Mouse (Mus musculus): ENCODE measurements around the gene Tbc1d23. TPM values are rescaled to one million over a fixed set of nuclear protein-coding genes. Genes with fewer than 3 reads are reported as not detected.
A peak's percentile ranks its signal among the peaks of the same experiment; 100 is the strongest.
"Not testable (repeated sequence)": the region's sequence is repeated elsewhere in the genome, so short reads cannot be mapped to it uniquely, and the experiment has no call there.

Gene Tbc1d23
- polyA plus RNA-seq, 1 experiment from 2014 or later = 20.5 TPM

DNA sequence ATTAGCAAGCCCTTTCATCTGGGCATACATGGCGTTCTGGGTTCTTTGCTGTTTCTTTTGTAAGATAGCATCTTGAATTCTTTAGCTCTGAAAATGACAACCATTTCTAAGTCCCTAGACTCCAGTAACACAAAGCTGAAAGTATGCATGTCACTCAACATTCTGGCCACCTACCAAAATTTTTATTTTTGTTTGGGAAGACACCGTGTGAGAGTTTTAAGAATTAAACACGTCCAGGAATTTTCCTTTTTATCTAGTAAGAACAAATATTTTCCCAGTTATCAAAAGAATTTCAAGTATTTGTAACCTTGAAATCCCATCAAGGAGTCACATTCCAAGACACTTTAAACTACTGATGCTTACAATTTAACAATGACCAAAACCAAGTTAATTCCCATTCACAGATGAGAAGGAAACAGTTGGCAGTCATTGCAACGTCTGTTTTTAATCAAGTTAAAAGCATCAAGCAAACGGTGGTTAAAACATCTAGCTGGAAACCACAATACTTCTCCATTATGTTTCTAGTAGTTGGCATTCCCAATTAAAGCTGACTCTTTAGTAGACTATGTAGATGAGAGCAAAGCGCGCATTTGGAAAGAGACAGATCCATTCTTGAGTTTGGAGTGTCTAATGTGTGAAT, 4.7 kb upstream of the Tbc1d23 start:
- H3K27me3 ChIP-seq (ENCODE audit: control insufficient read depth, insufficient read depth, low read length) = no peaks in the 10 kb centered on the region
- no peak overlapping the region for H3K4me3 ChIP-seq (ENCODE audit: low read depth, low read length)
- WGBS (ENCODE audit: insufficient replicate concordance) = 51% methylated on average over 7 of the region's 7 CpGs
- no peak overlapping the region for H3K9ac ChIP-seq (ENCODE audit: low read depth, low read length)
- H3K9me3 ChIP-seq (replicated peaks; ENCODE audit: control insufficient read depth, low read length) = no peaks in the 10 kb centered on the region
- H3K27ac ChIP-seq (ENCODE audit: low read depth, low read length) = no peak overlapping the region
- no peaks in the 10 kb centered on the region for H3K36me3 ChIP-seq (ENCODE audit: control insufficient read depth, insufficient read depth, low read length)
- ATAC-seq (replicated peaks; ENCODE audit: insufficient number of reproducible peaks, low FRiP score, low TSS enrichment) = no peak
- 0 out of 2 replicates have a peak, but pooled peaks cover 3% of the 10 kb centered on the region for H3K4me1 ChIP-seq (ENCODE audit: control insufficient read depth, insufficient read depth, low read length)
- no peak overlapping the region for H3K4me2 ChIP-seq

DNA sequence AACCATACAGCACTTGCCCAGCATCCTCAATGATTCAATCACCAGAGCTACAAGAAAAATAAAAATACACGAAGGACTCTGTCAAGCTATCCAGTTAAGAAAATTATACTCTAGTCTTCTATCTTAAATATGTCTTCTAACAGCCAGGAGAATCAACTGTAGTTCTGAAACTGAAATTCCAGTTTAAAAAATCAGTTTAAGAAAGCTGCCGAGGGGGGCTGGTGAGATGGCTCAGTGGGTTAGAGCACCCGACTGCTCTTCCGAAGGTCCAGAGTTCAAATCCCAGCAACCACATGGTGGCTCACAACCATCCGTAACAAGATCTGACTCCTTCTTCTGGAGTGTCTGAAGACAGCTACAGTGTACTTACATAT, 620 bp upstream of the Tbc1d23 start:
- not testable (repeated sequence) for H3K9me3 ChIP-seq (replicated peaks; ENCODE audit: control insufficient read depth, low read length); H3K9ac ChIP-seq (ENCODE audit: low read depth, low read length); H3K36me3 ChIP-seq (ENCODE audit: control insufficient read depth, insufficient read depth, low read length); H3K27ac ChIP-seq (ENCODE audit: low read depth, low read length); ATAC-seq (replicated peaks; ENCODE audit: insufficient number of reproducible peaks, low FRiP score, low TSS enrichment); H3K27me3 ChIP-seq (ENCODE audit: control insufficient read depth, insufficient read depth, low read length)
- peak overlapping the region; percentile 66 for H3K4me2 ChIP-seq
- H3K4me3 ChIP-seq (ENCODE audit: low read depth, low read length) = peak overlapping the region; percentile 68
- 58% methylated on average over 4 of the region's 5 CpGs for WGBS (ENCODE audit: insufficient replicate concordance)
- peaks cover 10% of the 10 kb centered on the region; the same call in 1 of the 2 replicates for H3K4me1 ChIP-seq (ENCODE audit: control insufficient read depth, insufficient read depth, low read length)

DNA sequence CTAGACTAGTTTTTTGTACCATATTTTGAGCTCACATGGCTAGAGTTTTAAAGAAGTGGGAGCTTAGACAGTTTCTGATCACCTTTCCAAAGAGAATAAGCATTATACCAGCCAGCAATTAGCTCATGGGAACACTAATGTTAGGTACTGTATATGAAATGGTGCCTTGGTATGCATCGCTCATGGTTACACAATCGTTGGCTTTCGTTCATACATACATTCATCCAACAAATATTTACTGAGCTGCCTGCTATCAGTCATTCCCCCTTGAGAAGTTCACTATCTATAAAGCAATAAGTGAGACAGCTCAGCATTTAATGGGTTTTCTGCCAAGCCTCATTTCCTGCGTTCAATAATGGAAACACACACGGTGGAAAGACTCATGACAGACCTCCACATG, 4.9 kb downstream of the Tbc1d23 start:
- no peak overlapping the region for H3K4me2 ChIP-seq
- no peak overlapping the region for H3K27ac ChIP-seq (ENCODE audit: low read depth, low read length)
- H3K36me3 ChIP-seq (ENCODE audit: control insufficient read depth, insufficient read depth, low read length) = no peaks in the 10 kb centered on the region
- H3K9me3 ChIP-seq (replicated peaks; ENCODE audit: control insufficient read depth, low read length) = no peaks in the 10 kb centered on the region
- H3K9ac ChIP-seq (ENCODE audit: low read depth, low read length) = no peak overlapping the region
- 82% methylated on average over 5 of the region's 5 CpGs for WGBS (ENCODE audit: insufficient replicate concordance)
- peaks cover 7% of the 10 kb centered on the region; the same call in 1 of the 2 replicates for H3K4me1 ChIP-seq (ENCODE audit: control insufficient read depth, insufficient read depth, low read length)
- no peak for ATAC-seq (replicated peaks; ENCODE audit: insufficient number of reproducible peaks, low FRiP score, low TSS enrichment)
- no peaks in the 10 kb centered on the region for H3K27me3 ChIP-seq (ENCODE audit: control insufficient read depth, insufficient read depth, low read length)
- no peak overlapping the region for H3K4me3 ChIP-seq (ENCODE audit: low read depth, low read length)

DNA sequence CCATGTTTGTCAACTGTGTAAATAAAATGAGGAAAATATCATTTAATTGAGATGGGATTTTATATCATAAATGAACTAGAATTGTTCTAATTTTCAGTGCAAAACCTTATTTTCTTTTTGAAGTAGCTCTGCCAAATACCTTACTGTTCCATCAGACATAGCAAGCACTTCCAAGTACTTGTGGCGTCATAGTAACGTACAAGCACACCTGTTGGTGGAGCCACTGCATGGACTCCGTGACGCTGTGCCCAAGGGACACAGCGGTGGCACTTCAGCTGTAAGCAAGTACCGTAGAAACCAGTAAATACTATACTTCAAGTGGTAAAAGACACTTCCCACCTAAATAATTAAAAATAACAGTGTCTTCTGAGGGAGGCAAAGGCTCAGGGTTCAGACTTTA, 10.9 kb downstream of the Tbc1d23 start:
- Histone ChIP-seq H3K36me3 (ENCODE audit: control insufficient read depth, insufficient read depth, low read length) (no peaks in the 10 kb centered on the region), H3K9me3 (replicated peaks; ENCODE audit: control insufficient read depth, low read length) (no peaks in the 10 kb centered on the region)

DNA sequence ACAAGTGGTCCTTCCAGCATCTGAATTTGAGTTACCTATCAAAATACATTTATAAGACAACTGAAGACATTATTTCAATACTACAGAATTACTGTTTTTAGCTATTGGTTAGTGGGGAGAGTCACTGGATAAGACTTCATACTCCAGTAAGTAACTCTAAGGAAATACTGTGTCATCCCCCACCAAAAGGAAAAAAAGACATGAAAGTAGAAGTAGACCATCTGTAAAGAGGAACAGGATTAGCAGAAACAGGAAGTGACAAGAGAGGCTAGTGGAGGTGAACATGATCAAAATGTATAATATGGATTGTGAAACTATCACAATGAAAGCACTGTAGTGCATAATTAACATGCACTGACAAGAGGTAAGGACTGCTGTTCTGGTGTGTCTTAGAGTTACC, 15.3 kb downstream of the Tbc1d23 start:
- no peak overlapping the region for H3K4me2 ChIP-seq
- no peaks in the 10 kb centered on the region for H3K9me3 ChIP-seq (replicated peaks; ENCODE audit: control insufficient read depth, low read length)
- no peaks in the 10 kb centered on the region for H3K27me3 ChIP-seq (ENCODE audit: control insufficient read depth, insufficient read depth, low read length)
- H3K4me1 ChIP-seq (ENCODE audit: control insufficient read depth, insufficient read depth, low read length) = no peaks in the 10 kb centered on the region
- no peaks in the 10 kb centered on the region for H3K36me3 ChIP-seq (ENCODE audit: control insufficient read depth, insufficient read depth, low read length)
- H3K9ac ChIP-seq (ENCODE audit: low read depth, low read length) = no peak overlapping the region
- no peak overlapping the region for H3K27ac ChIP-seq (ENCODE audit: low read depth, low read length)
- H3K4me3 ChIP-seq (ENCODE audit: low read depth, low read length) = no peak overlapping the region
- no peak for ATAC-seq (replicated peaks; ENCODE audit: insufficient number of reproducible peaks, low FRiP score, low TSS enrichment)

More for the DNA sequence above, 10.9 kb downstream of the Tbc1d23 start:
- no peak overlapping the region for H3K27ac ChIP-seq (ENCODE audit: low read depth, low read length)
- no peaks in the 10 kb centered on the region for H3K4me1 ChIP-seq (ENCODE audit: control insufficient read depth, insufficient read depth, low read length)
- H3K4me2 ChIP-seq = no peak overlapping the region
- no peak overlapping the region for H3K4me3 ChIP-seq (ENCODE audit: low read depth, low read length)
- H3K27me3 ChIP-seq (ENCODE audit: control insufficient read depth, insufficient read depth, low read length) = no peaks in the 10 kb centered on the region
- H3K9ac ChIP-seq (ENCODE audit: low read depth, low read length) = no peak overlapping the region
- ATAC-seq (replicated peaks; ENCODE audit: insufficient number of reproducible peaks, low FRiP score, low TSS enrichment) = no peak
- WGBS (ENCODE audit: insufficient replicate concordance) = 95% methylated on average over 6 of the region's 6 CpGs

DNA sequence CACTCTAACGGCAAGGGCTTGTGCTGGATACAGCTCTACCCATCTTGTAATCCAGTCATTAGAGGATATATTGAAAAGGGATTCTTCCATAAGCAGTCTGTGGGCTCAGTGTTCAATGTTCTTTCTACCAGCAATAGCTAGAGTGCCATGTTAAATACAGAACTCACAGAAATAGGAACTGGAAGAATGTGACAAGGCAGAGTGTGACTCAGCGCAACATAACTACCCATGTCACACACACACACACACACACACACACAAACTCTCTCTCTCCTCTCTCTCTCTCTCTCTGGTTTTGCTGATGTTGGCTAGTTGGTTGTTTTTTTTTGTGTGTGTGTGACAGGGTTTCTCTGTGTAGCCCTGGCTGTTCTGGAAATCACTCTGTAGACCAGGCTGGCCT, 20.3 kb downstream of the Tbc1d23 start:
- peaks cover 4% of the 10 kb centered on the region; the same call in 1 of the 2 replicates for H3K36me3 ChIP-seq (ENCODE audit: control insufficient read depth, insufficient read depth, low read length)
- H3K9me3 ChIP-seq (replicated peaks; ENCODE audit: control insufficient read depth, low read length) = no peaks in the 10 kb centered on the region
- H3K4me1 ChIP-seq (ENCODE audit: control insufficient read depth, insufficient read depth, low read length) = 0 out of 2 replicates have a peak, but pooled peaks cover 5% of the 10 kb centered on the region
- no peak overlapping the region for H3K4me3 ChIP-seq (ENCODE audit: low read depth, low read length)
- no peak overlapping the region for H3K4me2 ChIP-seq
- no peak overlapping the region for H3K9ac ChIP-seq (ENCODE audit: low read depth, low read length)
- H3K27ac ChIP-seq (ENCODE audit: low read depth, low read length) = no peak overlapping the region
- 84% methylated on average over 2 of the region's 2 CpGs for WGBS (ENCODE audit: insufficient replicate concordance)
- ATAC-seq (replicated peaks; ENCODE audit: insufficient number of reproducible peaks, low FRiP score, low TSS enrichment) = no peak
- H3K27me3 ChIP-seq (ENCODE audit: control insufficient read depth, insufficient read depth, low read length) = no peaks in the 10 kb centered on the region

DNA sequence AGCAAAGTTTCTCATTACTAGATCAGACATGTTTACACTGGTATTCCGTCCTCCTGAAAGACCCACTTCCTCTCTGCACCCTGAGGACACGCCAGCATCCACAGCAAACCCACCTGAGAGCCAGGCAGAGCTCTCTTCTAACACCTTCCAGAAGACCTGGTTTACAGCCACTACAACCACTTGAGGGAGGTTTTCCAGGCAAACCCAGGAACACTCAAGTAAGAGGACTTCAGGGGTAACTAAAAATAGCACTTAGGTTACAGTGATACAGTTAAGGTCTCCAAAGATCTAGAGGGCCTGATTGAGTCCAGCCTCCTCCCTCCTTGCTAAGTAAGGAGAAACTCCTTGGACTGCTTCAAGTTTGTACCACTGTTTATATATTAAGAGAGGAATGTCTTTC, 23.0 kb downstream of the Tbc1d23 start:
- H3K9ac ChIP-seq (ENCODE audit: low read depth, low read length) = no peak overlapping the region

DNA sequence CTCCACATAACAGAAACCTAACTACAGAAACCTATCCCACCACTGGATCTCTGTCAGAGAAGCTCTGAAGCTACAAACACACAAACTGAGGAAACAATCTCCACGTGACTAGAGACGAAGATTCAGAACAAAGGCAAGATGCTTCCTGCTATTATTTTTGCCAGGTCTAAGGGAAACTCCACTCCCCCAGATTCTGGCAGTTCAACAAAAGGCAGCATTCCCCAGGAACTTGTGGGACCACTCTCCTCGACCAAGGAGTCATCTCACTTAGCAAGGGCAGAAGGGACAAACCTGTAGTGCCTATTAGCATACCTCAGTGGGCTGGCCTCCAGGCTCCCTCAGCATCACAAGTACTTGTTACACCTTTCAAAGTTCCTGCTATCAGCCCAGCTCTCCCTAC, 34.0 kb downstream of the Tbc1d23 start:
- Histone ChIP-seq H3K36me3 (ENCODE audit: control insufficient read depth, insufficient read depth, low read length) (peaks cover 4% of the 10 kb centered on the region; the same call in 1 of the 2 replicates), H3K27ac (ENCODE audit: low read depth, low read length) (no peak overlapping the region), H3K4me3 (ENCODE audit: low read depth, low read length) (no peak overlapping the region), H3K4me1 (ENCODE audit: control insufficient read depth, insufficient read depth, low read length) (no peaks in the 10 kb centered on the region), H3K27me3 (ENCODE audit: control insufficient read depth, insufficient read depth, low read length) (no peaks in the 10 kb centered on the region), H3K4me2 (no peak overlapping the region), H3K9me3 (replicated peaks; ENCODE audit: control insufficient read depth, low read length) (no peaks in the 10 kb centered on the region), H3K9ac (ENCODE audit: low read depth, low read length) (no peak overlapping the region)
- ATAC-seq (replicated peaks; ENCODE audit: insufficient number of reproducible peaks, low FRiP score, low TSS enrichment) = no peak
- WGBS (ENCODE audit: insufficient replicate concordance) = 70% methylated on average over 3 of the region's 3 CpGs

More for the DNA sequence above, 23.0 kb downstream of the Tbc1d23 start:
- H3K9me3 ChIP-seq (replicated peaks; ENCODE audit: control insufficient read depth, low read length) = no peaks in the 10 kb centered on the region
- H3K4me1 ChIP-seq (ENCODE audit: control insufficient read depth, insufficient read depth, low read length) = 0 out of 2 replicates have a peak, but pooled peaks cover 5% of the 10 kb centered on the region
- H3K4me2 ChIP-seq = no peak overlapping the region
- peaks cover 4% of the 10 kb centered on the region; the same call in 1 of the 2 replicates for H3K36me3 ChIP-seq (ENCODE audit: control insufficient read depth, insufficient read depth, low read length)
- H3K27ac ChIP-seq (ENCODE audit: low read depth, low read length) = no peak overlapping the region
- H3K27me3 ChIP-seq (ENCODE audit: control insufficient read depth, insufficient read depth, low read length) = no peaks in the 10 kb centered on the region
- 57% methylated on average over 2 of the region's 2 CpGs for WGBS (ENCODE audit: insufficient replicate concordance)
- no peak overlapping the region for H3K4me3 ChIP-seq (ENCODE audit: low read depth, low read length)
- ATAC-seq (replicated peaks; ENCODE audit: insufficient number of reproducible peaks, low FRiP score, low TSS enrichment) = no peak

DNA sequence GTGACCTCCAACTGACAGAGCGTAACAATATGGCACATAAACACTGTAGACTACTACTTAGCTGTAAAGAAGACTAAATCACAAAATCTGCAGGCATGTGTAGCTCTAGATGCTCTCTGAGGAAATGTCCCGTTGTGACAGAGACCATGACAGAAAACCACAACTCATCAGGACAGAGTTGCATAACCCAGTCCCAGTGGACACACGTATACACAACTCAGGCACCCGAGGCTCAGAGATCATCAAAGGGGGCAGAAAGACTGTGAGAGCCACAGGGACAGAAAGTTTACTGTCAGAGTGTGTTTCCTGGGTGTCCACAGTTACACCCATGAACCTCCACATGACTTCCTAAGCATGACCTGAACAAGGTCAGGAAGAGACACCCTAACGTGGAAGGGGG, 34.7 kb downstream of the Tbc1d23 start:
- no peak for ATAC-seq (replicated peaks; ENCODE audit: insufficient number of reproducible peaks, low FRiP score, low TSS enrichment)
- Histone ChIP-seq H3K27ac (ENCODE audit: low read depth, low read length) (no peak overlapping the region), H3K36me3 (ENCODE audit: control insufficient read depth, insufficient read depth, low read length) (peaks cover 9% of the 10 kb centered on the region)

More for the DNA sequence above, 34.7 kb downstream of the Tbc1d23 start:
- Histone ChIP-seq H3K9ac (ENCODE audit: low read depth, low read length) (no peak overlapping the region), H3K4me3 (ENCODE audit: low read depth, low read length) (no peak overlapping the region), H3K4me1 (ENCODE audit: control insufficient read depth, insufficient read depth, low read length) (no peaks in the 10 kb centered on the region), H3K9me3 (replicated peaks; ENCODE audit: control insufficient read depth, low read length) (no peaks in the 10 kb centered on the region), H3K4me2 (no peak overlapping the region), H3K27me3 (ENCODE audit: control insufficient read depth, insufficient read depth, low read length) (no peaks in the 10 kb centered on the region)
- WGBS (ENCODE audit: insufficient replicate concordance) = 80% methylated on average over 5 of the region's 5 CpGs
